Mouse (Mus musculus) liver, embryonic 13.5 days (tissue): ENCODE results near the gene Pex7. TPM values are rescaled to one million over a fixed set of nuclear protein-coding genes. Genes with fewer than 3 reads are reported as not detected.
A peak's percentile ranks its signal among the peaks of the same experiment; 100 is the strongest.

Experiments
- ATAC-seq: fragments of 200-750 bp; cut with Nextera tagmentation; 2 replicates; pipeline ENCODE4 v1.8.0; 2017; ENCODE audit warnings: low read depth, mild to moderate bottlenecking, moderate number of reproducible peaks, moderate library complexity
- DNase-seq: peaks from one replicate; pipeline ENCODE4 v3.0.0; 2022
- H3K27ac ChIP-seq: fragments of 300-500 bp; sonication (generic); 2 replicates; pipeline ENCODE4 v1.5.1; 2015; ENCODE audit warnings: moderate library complexity, mild to moderate bottlenecking, inconsistent platforms
- H3K27me3 ChIP-seq: fragments of 300-500 bp; sonication (generic); 2 replicates; pipeline ENCODE4 v1.6.1; 2015; ENCODE audit warnings: mild to moderate bottlenecking, inconsistent platforms
- H3K36me3 ChIP-seq: fragments of 300-500 bp; sonication (generic); 2 replicates; pipeline ENCODE4 v1.6.1; 2015; ENCODE audit warnings: mild to moderate bottlenecking, inconsistent platforms
- H3K4me1 ChIP-seq: fragments of 300-500 bp; sonication (generic); replicated peaks from 2 replicates; pipeline ENCODE4 v1.6.1; 2015; ENCODE audit warnings: inconsistent platforms
- H3K4me2 ChIP-seq: fragments of 300-500 bp; sonication (generic); 2 replicates; pipeline ENCODE4 v1.6.1; 2015; ENCODE audit warnings: inconsistent platforms, mild to moderate bottlenecking, moderate library complexity
- H3K4me3 ChIP-seq: fragments of 300-500 bp; sonication (generic); replicated peaks from 2 replicates; pipeline ENCODE4 v1.5.1; 2015; ENCODE audit warnings: mild to moderate bottlenecking, inconsistent platforms
- H3K9ac ChIP-seq: fragments of 300-500 bp; sonication (generic); 2 replicates; pipeline ENCODE4 v1.6.1; 2015; ENCODE audit warnings: mild to moderate bottlenecking, inconsistent platforms
- H3K9me3 ChIP-seq: fragments of 300-500 bp; sonication (generic); replicated peaks from 2 replicates; pipeline ENCODE4 v1.6.1; 2016; ENCODE audit warnings: inconsistent platforms
- whole genome bisulfite sequencing: fragments of 180-500 bp; shearing (Covaris S2); methylation state at CpG from one replicate; pipeline ENCODE4 v1.1.7; 2015; ENCODE audit not compliant: insufficient replicate concordance; 5-methylcytosine and 5-hydroxymethylcytosine counted together
- polyA plus RNA-seq: library from polyadenylated mRNA; unstranded; fragments of >200 nt; fragmentation: Nextera tagmentation; extraction: Ambion mirVana; gene quantifications from 2 replicates; pipeline ENCODE4 v1.2.1, GENCODE M21; 2015

Pex7 gene
- polyA plus RNA-seq, 1 experiment from 2014 or later, result 28.2 TPM

GRCm38 (mm10) chr10:19904077-19904820 is 3.2 kb downstream of the Pex7 start:
- Histone ChIP-seq H3K4me3 (no peak overlapping the region), H3K4me1 (peaks cover 12% of the 10 kb centered on the region), H3K9me3 (no peaks in the 10 kb centered on the region), H3K27me3 (no peaks in the 10 kb centered on the region), H3K36me3 (peaks cover 7% of the 10 kb centered on the region), H3K27ac (no peak overlapping the region), H3K4me2 (no peak overlapping the region), H3K9ac (no peak overlapping the region)
- DNase-seq, result no peak
- no peak for ATAC-seq
- WGBS, result 78% methylated on average over 13 of the region's 13 CpGs

GRCm38 (mm10) chr10:19901992-19902391 is 5.5 kb downstream of the Pex7 start:
- Histone ChIP-seq H3K4me2 (no peak overlapping the region), H3K27ac (no peak overlapping the region), H3K9ac (no peak overlapping the region), H3K4me3 (no peak overlapping the region), H3K36me3 (peaks cover 12% of the 10 kb centered on the region), H3K9me3 (no peaks in the 10 kb centered on the region), H3K27me3 (no peaks in the 10 kb centered on the region), H3K4me1 (peaks cover 6% of the 10 kb centered on the region)
- 61% methylated on average over 7 of the region's 7 CpGs for WGBS
- no peak for ATAC-seq
- no peak for DNase-seq

- Histone ChIP-seq H3K27me3 (no peaks in the 10 kb centered on the region), H3K9ac (no peak overlapping the region), H3K4me2 (no peak overlapping the region), H3K36me3 (peaks cover 12% of the 10 kb centered on the region), H3K4me1 (no peaks in the 10 kb centered on the region), H3K27ac (no peak overlapping the region), H3K4me3 (no peak overlapping the region), H3K9me3 (no peaks in the 10 kb centered on the region)
- 60% methylated on average over 2 of the region's 2 CpGs for WGBS
- no peak for ATAC-seq
- DNase-seq, result no peak
Observed at GRCm38 (mm10) chr10:19900191-19900590, 7.3 kb downstream of the Pex7 start.

GRCm38 (mm10) chr10:19893976-19894375 is 13.5 kb downstream of the Pex7 start:
- WGBS, result 13% methylated on average over 4 of the region's 4 CpGs
- peaks cover 16% of the 10 kb centered on the region for H3K36me3 ChIP-seq
- no peak for ATAC-seq
- no peaks in the 10 kb centered on the region for H3K4me1 ChIP-seq
- H3K27ac ChIP-seq, result no peak overlapping the region
- no peaks in the 10 kb centered on the region for H3K27me3 ChIP-seq
- H3K9me3 ChIP-seq, result no peaks in the 10 kb centered on the region
- H3K4me3 ChIP-seq, result no peak overlapping the region
- peak; percentile 16 for DNase-seq
- H3K9ac ChIP-seq, result no peak overlapping the region
- H3K4me2 ChIP-seq, result no peak overlapping the region

GRCm38 (mm10) chr10:19893146-19893545 is 14.3 kb downstream of the Pex7 start:
- Histone ChIP-seq H3K4me1 (no peaks in the 10 kb centered on the region), H3K27ac (no peak overlapping the region), H3K36me3 (peaks cover 19% of the 10 kb centered on the region), H3K4me2 (no peak overlapping the region), H3K9ac (no peak overlapping the region), H3K9me3 (no peaks in the 10 kb centered on the region), H3K27me3 (no peaks in the 10 kb centered on the region), H3K4me3 (no peak overlapping the region)
- no peak for DNase-seq
- 73% methylated on average over 6 of the region's 6 CpGs for WGBS
- no peak for ATAC-seq

GRCm38 (mm10) chr10:19891686-19892085 is 15.8 kb downstream of the Pex7 start:
- no peak overlapping the region for H3K4me3 ChIP-seq
- H3K4me1 ChIP-seq, result no peaks in the 10 kb centered on the region; the same call in 1 of the 2 replicates
- ATAC-seq (no peak), DNase-seq (no peak)
- H3K27ac ChIP-seq, result no peak overlapping the region
- H3K9me3 ChIP-seq, result no peaks in the 10 kb centered on the region
- H3K4me2 ChIP-seq, result no peak overlapping the region
- WGBS, result 47% methylated on average over 3 of the region's 3 CpGs
- H3K36me3 ChIP-seq, result peaks cover 18% of the 10 kb centered on the region
- H3K27me3 ChIP-seq, result no peaks in the 10 kb centered on the region
- no peak overlapping the region for H3K9ac ChIP-seq

GRCm38 (mm10) chr10:19889908-19890307 is 17.6 kb downstream of the Pex7 start:
- Histone ChIP-seq H3K4me2 (no peak overlapping the region), H3K4me3 (no peak overlapping the region), H3K27me3 (no peaks in the 10 kb centered on the region), H3K27ac (no peak overlapping the region), H3K9ac (no peak overlapping the region), H3K4me1 (peaks cover 8% of the 10 kb centered on the region), H3K9me3 (no peaks in the 10 kb centered on the region), H3K36me3 (peaks cover 18% of the 10 kb centered on the region)
- 73% methylated on average over 3 of the region's 3 CpGs for WGBS
- DNase-seq (no peak), ATAC-seq (no peak)

GRCm38 (mm10) chr10:19886249-19886648 is 21.2 kb downstream of the Pex7 start:
- Histone ChIP-seq H3K4me2 (no peak overlapping the region), H3K36me3 (peaks cover 14% of the 10 kb centered on the region; the same call in 1 of the 2 replicates), H3K9me3 (no peaks in the 10 kb centered on the region), H3K9ac (no peak overlapping the region), H3K4me1 (peaks cover 12% of the 10 kb centered on the region), H3K27ac (no peak overlapping the region), H3K27me3 (no peaks in the 10 kb centered on the region), H3K4me3 (no peak overlapping the region)
- WGBS, result 10% methylated on average over 3 of the region's 3 CpGs
- DNase-seq (no peak), ATAC-seq (peak; percentile 73)

- Histone ChIP-seq H3K4me2 (no peak overlapping the region), H3K27ac (no peak overlapping the region), H3K36me3 (peaks cover 10% of the 10 kb centered on the region; the same call in 1 of the 2 replicates), H3K9me3 (no peaks in the 10 kb centered on the region), H3K9ac (no peak overlapping the region), H3K4me3 (no peak overlapping the region), H3K27me3 (no peaks in the 10 kb centered on the region), H3K4me1 (peaks cover 12% of the 10 kb centered on the region)
- ATAC-seq (no peak), DNase-seq (no peak)
- WGBS, result 51% methylated on average over 4 of the region's 4 CpGs
Observed at GRCm38 (mm10) chr10:19884409-19884808, 23.1 kb downstream of the Pex7 start.

GRCm38 (mm10) chr10:19880437-19880836 is 27.1 kb downstream of the Pex7 start:
- H3K4me1 ChIP-seq, result peaks cover 22% of the 10 kb centered on the region
- H3K27me3 ChIP-seq, result no peaks in the 10 kb centered on the region
- no peaks in the 10 kb centered on the region for H3K9me3 ChIP-seq
- no peak overlapping the region for H3K9ac ChIP-seq
- 0 out of 2 replicates have a peak, but pooled peaks cover 3% of the 10 kb centered on the region for H3K36me3 ChIP-seq
- H3K4me2 ChIP-seq, result no peak overlapping the region
- H3K27ac ChIP-seq, result no peak overlapping the region
- no peak overlapping the region for H3K4me3 ChIP-seq
- ATAC-seq (no peak), DNase-seq (no peak)
- 40% methylated on average over 3 of the region's 3 CpGs for WGBS

- Histone ChIP-seq H3K9ac (no peak overlapping the region), H3K4me2 (no peak overlapping the region)
- no peak for DNase-seq
Observed at GRCm38 (mm10) chr10:19879161-19879560, 28.3 kb downstream of the Pex7 start.

GRCm38 (mm10) chr10:19877679-19878078 is 29.8 kb downstream of the Pex7 start:
- Histone ChIP-seq H3K4me2 (no peak overlapping the region; the same call in 1 of the 2 replicates), H3K4me3 (no peak overlapping the region), H3K9me3 (no peaks in the 10 kb centered on the region), H3K36me3 (no peaks in the 10 kb centered on the region), H3K4me1 (peaks cover 25% of the 10 kb centered on the region), H3K27ac (no peak overlapping the region), H3K9ac (no peak overlapping the region), H3K27me3 (no peaks in the 10 kb centered on the region)
- 45% methylated on average over 9 of the region's 9 CpGs for WGBS
- DNase-seq (no peak), ATAC-seq (peak; percentile 67; the same call in 1 of the 2 replicates)

More at GRCm38 (mm10) chr10:19879161-19879560, 28.3 kb downstream of the Pex7 start:
- Histone ChIP-seq H3K4me1 (peaks cover 25% of the 10 kb centered on the region), H3K27me3 (no peaks in the 10 kb centered on the region), H3K36me3 (no peaks in the 10 kb centered on the region), H3K4me3 (no peak overlapping the region), H3K27ac (no peak overlapping the region), H3K9me3 (no peaks in the 10 kb centered on the region)
- ATAC-seq, result no peak
- 67% methylated on average over 6 of the region's 6 CpGs for WGBS
